Mouse (Mus musculus): ENCODE measurements around the gene Fam19a2.

GRCm38 (mm10) chr10:123548391-123548790, 284.6 kb downstream of the Fam19a2 start:
- TF ChIP-seq POLR2A (IDR thresholded peaks at IDR 0.05; ENCODE audit: extremely low read depth, insufficient read depth, low read length) (no peak), CTCF (IDR thresholded peaks at IDR 0.05; ENCODE audit: low read depth, low read length) (no peak)
